Mouse (Mus musculus) thymus, adult 18-20 months (tissue): ENCODE results near the gene Cabp2.
"Not testable (repeated sequence)": the region's sequence is repeated elsewhere in the genome, so short reads cannot be mapped to it uniquely, and the experiment has no call there.

Source experiments
- DNase-seq, 2 experiments: peaks; one replicate each; pipeline ENCODE4 v3.0.0; 2022; ENCODE audit warnings: mixed read lengths in 2 of 2

Cabp2 gene

DNA sequence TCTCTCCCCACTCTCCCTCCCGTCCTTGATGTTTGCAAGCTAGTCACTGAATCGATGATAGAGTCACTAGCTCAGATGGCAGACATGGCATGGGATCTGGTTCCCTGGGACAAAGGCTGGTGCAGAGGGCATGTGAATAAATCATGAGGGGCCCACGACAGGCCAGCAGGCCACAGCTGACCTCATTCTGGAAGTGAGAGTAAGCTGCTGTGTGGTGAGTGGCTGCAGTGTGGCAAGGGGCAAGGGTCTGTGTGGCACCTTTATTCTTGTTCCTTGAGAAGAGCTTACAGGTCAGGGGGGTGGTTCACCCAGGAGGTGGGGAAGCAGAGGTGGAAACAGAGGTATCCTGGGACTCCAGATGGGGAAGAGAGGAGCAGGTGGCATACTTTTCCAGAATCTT is at the start of gene Cabp2:
Gene Cabp2, plus strand, starts transcription at position 185 of the 400 bp plus-strand sequence.
- no peak for DNase-seq

DNA sequence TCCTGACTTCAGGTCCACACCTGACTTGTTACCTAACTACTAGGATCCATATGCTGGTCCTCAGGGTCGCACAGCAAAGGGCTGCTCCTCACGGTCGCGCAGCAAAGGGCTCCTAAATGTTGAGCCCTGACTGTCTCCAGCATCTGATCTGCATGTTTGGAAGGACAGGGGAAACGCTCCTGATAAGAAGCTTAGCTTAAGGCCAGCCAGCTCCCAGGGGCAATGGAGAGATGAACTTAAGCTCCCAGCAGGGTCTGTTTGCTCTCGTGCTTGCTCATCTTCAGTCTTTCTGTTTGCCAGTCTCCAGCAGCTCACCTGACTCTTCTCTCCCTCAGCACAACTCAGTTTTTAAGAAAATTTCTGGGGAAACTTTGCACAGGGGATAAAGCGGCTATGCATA is 48.7 kb upstream of the Cabp2 start:
- no peak for DNase-seq

DNA sequence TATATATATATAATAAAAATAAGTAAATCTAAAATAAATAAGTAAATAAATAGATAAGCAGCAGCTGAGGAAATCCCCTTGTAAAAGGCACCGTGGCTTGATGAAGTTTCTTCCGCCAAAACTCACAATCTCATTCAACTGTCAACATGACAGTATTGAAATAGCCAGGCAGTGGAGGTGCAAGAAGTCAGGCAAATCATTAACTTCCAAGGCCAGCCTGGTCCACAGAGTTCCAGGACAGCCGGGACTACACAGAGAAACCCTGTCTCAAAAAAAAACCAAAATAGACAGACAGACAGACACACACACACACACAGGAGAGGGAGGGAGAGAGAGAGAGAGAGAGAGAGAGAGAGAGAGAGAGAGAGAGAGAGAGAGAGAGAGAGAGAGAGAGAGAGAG is 48.1 kb upstream of the Cabp2 start:
- DNase-seq, result no peak

DNA sequence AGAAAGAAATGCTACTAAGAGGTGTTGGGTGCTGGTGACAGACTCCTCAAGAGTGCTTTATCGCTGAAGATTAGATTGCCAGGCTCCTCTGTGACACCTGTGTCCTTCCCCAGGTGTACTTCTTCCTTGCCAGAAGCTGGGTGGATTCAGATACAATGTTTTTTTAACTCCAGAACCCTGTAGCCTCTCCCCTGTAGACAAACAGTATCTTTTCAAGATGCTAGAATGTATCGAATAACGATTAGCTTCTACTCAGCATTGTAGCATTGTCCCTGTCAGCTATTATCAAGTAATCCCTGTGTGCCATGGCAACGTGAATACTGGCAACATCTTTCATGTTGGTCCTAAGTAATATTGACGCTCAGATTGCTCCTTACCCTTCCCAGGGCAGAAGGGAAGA is 47.6 kb upstream of the Cabp2 start:
- no peak for DNase-seq

DNA sequence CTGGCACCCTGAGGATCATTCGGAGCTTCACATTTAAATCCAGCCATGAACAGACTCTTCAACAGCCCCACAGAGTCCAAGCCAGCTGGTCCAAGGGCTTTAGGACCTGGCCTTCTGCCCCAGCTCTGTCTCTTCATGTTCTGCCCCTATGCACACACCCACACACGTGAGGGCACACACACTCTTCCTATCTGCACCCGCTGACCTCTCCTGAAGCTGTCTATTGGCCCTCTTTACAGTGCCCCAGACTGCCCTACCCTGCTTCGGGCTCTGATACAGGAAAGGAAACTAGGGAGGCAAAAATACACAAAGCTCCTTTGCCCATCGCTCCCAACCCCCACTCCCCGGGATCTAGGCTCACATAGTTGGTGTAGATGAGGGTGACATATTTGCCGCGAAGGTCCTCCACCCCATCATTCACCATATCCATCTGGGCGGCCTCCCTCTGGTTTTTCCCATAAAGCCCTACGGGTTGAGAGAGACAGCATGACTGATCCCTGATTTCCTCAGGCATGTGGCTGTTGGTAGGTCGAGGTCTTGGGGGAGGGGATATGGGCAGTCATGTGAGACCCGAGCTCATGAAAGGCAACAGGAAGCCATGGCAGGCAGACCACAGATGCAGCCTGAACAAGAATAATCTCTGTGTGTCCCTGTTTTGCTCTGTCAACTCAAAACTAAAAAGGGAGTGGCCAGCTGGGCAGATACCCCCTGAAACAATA is 44.9 kb upstream of the Cabp2 start:
- DNase-seq, result no peak

DNA sequence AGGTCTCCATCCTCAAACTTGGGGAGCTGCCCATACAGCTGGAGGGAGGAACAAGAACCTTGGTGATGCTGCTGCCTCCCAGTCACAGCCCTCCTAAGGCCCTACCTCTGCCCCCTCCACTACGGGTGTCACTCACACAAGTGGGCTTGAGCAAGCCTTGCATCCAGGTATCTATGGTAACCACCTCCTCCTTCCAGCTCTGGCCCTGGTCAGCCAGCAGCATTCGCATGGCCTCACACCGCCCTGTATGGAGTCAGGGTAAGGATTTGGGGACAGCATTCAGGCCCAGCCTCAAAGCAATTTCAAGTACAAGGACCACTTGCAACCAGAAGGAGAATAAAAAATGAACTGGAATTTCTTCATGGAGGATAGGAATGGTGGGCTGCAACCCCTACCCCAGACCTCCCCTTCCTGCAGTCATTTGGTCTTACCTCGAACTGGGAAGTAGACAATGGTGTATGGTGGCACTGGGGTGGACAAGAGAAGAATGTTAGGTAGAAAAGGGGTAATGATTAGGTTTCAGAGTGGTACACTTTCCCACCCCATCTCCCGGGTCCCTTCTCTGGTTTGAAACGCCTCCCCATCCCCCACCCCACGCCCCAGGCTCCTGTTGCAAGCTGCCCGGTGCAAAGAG is 44.1 kb upstream of the Cabp2 start:
- DNase-seq, result not testable (repeated sequence)

DNA sequence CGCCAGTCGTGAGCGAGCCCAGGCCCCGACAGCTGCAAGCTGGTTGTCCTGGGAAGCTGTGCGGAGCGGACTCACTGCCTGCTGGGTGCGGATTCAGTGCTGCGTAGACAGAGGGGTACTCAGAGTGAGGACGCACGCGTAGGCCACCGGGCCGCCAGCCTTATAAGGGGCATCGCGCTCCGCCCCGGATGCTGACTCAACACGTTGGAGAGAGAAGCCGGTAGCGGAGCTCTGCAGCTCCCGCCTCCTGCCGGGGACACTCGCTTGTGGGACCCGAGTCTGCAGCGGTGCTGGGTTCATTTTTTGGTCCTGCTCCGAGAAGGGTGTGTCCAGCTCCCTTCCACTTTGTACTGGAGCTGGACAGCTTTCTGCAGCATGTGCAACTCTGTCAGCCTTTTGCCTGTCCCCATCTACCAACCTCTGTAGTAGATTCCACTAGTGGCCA is 43.6 kb upstream of the Cabp2 start, which contains the start of gene Gstp1:
Gene Gstp1, minus strand, starts transcription at position 198 of the 445 bp plus-strand sequence.
- DNase-seq, result peak; percentile 80 to 84

DNA sequence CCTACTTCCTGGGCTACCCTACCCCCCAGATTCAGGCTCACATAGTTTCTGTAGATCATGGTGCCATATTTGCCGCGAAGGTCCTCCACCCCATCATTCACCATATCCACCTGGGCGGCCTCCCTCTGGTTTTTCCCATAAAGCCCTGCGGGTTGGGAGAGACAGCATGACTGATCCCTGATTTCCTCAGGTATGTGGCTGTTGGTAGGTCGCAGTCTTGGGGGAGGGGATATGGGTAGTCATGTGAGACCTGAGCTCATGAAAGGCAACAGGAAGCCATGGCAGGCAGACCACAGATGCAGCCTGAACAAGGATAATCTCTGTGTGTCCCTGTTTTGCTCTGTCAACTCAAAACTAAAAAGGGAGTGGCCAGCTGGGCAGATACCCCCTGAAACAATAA is 40.4 kb upstream of the Cabp2 start:
- not testable (repeated sequence) for DNase-seq

DNA sequence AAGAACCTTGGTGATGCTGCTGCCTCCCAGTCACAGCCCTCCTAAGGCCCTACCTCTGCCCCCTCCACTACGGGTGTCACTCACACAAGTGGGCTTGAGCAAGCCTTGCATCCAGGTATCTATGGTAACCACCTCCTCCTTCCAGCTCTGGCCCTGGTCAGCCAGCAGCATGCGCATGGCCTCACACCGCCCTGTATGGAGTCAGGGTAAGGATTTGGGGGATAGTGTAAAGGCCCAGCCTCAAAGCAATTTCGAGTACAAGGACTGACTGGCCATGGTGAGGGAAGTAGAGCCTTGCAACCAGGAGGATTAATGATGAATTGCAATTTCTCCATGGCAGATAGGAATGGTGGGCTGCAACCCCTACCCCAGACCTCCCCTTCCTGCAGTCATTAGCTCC is 39.9 kb upstream of the Cabp2 start:
- DNase-seq, result not testable (repeated sequence)

DNA sequence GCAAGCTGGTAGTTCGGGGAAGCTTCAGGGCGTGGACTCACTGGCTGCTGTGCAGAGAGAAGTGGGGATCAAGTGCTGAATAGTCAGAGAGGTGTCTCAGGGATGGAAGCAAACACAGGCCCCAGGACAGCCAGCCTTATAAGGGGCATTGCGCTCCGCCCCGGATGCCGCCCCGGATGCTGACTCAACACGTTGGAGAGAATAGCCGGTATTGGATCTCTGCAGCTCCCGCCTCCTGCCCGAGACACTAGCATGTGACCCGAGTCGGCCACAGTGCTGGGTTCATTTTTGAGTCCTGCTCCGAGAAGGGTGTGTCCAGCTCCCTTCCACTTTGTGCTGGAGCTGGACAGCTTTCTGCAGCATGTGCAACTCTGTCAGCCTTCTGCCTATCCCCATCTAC is 39.3 kb upstream of the Cabp2 start:
- no peak for DNase-seq

DNA sequence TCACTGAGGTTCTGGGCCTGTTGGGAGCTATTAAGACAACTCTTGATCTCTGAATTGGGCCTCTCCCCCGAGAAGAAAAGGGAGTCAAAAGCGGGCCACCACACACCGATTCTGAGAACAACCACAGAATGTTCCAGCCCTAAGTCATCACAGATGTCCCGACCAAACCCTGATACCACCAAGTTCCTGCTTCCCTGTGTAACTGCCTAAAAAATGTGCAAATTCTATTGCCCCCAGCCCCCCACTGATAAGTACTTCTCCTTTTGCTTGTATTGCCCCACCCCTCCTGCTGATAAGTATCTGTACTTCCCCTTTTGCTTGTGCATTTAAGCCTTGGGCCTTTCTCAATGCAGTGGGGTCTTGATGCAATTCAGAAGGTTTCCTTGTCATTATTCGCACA is 37.3 kb upstream of the Cabp2 start:
- not testable (repeated sequence) for DNase-seq

DNA sequence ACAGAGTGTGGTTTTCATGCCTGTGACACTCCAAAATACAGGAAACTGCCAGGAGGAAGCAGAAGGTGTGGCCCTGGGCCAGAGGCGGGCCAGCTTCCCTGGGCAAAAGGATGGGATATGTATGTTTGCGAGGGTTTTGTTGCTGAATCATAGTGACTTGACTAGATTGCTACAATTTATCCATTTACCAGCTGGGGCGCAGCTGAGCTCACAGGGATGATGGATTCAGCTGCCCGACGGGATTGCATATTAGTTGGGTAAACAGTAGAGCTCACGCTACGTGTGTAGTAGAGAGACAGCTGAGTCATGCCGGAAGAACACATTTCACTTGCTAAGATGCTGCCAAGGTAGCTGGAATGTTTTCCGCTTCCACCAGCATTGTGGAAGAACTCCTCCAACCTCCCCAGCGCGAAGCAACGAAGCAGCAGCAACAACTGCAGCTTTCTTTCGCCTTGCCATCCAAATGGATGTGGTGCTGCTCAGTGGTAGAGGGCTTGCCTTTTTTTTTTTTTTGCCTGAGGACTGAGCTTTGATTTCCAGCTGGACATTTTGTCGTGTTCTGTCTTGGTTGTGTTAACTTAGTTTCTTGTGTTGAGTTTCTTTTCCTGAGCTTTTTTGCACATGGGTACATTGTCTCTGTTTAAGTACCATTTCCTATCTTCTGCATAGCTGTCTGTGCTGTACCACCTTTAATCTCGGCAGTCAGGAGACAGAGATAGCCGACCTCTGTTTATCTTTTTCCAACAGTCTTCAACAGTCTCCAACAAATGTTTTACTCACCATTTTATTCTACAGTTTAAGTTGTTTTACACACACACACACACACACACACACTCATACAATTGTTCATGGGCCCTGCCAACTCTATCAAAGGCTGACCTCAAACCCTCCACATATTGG is 35.2 kb upstream of the Cabp2 start, which contains the start of gene Gstp2:
Gene Gstp2, minus strand, starts transcription at position 58 of the 900 bp plus-strand sequence.
- DNase-seq, result no peak

DNA sequence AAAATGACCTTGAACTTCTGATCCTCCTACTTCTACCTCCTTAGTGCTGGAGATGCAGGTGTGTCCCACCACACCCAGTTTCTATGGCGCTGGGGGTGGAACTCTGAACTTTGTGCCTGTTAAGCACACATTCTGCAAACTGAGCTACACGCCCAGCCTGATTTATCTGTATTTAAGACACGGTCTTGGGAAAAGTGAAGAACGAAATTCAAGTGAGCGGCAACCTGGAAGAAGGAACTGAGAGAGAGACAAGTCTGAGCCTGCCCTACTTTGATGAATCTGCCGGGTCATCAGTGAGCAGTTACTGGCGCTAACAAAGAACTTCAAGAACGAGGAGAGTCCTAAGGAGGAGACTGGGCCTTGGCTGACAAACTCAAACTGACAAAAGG is 34.5 kb upstream of the Cabp2 start:
- DNase-seq, result no peak

DNA sequence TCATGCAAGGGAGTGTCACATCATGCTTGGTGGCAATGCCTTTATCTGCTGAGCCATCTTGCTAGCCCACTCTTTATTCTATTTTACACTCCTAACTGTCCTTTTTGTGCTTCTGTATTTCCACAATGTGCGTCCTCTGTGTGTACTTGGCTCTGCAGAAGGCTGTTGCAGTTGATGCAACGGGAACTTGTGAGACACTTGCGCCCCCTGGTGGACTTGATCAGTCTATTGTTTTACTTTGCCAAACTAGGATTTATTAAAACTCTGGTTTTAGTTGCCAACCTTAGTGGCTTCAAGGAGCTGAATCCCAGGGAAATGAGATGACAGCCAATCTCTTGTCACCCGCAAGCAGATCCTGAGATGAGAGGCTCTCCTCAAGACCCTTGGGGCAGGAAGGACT is 33.5 kb upstream of the Cabp2 start:
- peak; percentile 40 to 47 for DNase-seq

DNA sequence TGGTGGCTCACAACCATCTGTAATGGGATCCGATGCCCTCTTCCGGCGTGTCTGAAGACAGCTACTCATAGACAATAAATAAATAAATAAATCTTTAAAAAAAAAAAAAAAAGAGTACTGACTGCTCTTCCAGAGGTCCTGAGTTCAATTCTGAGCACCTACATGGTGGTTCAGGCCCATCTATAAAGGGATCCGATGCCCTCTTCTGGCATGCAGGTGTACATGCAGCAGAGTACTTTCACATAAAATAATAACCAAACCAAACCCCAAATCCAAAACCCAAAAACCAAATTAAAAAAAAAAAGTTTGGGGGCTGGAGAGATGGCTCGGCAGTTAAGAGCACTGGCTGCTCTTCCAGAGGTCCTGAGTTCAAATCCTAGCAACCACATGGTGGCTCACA is 32.3 kb upstream of the Cabp2 start:
- not testable (repeated sequence) for DNase-seq

DNA sequence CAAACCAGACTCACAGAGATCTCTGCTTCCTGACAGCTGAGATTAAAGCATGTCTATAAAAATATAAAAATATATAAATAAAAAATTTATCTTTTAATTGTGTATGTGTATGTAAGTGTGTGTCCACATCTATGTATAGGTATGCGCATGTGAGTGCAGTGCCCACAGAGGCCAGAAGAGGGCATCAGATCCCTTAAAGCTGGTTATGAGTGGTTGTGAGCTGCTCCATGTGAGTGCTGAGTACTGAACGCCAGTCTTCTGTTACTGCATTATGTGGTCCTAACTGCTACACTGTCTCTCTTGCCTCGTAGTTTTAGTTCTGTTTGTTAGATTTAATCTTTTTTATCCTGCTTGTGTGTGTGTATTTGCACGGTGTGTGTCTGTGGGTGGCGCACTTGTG is 30.4 kb upstream of the Cabp2 start:
- no peak for DNase-seq

DNA sequence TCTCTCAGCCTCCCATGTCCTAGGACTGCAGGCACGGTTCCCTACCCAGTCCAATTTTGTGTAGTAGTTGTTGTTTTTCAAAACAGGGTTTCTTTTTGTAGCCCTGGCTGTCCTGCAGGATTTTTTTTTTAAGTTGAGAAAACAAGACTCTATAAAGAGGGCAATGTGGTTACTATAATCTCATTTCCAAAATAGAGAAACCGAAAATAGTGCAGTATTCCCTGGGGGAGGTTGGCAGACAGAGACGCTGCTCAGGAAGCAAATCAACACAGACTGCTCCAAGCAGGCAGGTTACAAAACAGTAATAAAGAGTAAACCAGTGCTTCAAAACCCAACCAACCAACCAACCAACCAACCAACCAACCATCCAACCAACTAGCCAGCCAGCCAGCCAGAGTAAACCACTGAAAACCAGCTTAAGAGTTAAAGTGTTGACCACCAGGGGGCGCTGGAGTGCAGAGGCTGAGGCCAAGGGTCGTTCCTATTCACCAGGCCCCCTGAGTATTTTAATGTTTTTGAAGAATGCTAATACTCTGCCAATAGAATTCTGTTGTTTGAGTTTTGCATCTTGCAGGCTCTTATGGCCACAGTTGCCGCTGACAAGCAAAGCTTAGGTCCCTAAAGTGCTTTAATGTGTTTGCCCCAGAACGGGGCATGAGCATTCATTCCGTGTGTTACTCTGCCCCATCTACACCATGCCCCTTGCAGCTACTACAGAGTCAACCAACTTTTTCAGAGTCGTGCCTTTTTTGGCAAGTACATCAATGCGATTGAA is 29.4 kb upstream of the Cabp2 start:
- DNase-seq, result peak in 1 of 2 experiments; percentile 32

DNA sequence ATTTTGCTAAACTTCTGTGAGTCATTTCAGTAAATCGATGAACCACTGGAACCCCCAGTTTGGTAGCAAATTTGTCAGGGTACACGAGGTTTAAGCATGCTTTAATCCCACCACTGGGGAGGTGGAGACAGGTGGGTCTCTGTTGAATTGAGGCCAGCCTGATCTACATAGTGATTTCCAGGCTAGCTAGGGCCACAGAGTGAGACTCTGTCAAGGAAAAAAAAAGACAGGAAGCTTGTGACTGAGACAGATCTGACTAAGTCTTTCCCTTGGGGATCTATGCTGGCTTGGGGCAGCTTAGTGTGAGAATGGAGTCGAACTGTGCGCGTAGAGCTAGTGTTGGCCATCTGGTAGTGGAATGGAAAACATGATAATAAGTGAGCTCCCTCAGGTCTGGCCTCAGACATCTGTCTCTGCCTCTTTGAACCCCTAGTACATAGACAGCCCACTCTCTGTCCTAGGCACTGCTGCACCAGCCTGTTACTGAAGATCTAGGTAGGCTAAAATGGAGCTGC is 28.8 kb upstream of the Cabp2 start:
- DNase-seq, result no peak

DNA sequence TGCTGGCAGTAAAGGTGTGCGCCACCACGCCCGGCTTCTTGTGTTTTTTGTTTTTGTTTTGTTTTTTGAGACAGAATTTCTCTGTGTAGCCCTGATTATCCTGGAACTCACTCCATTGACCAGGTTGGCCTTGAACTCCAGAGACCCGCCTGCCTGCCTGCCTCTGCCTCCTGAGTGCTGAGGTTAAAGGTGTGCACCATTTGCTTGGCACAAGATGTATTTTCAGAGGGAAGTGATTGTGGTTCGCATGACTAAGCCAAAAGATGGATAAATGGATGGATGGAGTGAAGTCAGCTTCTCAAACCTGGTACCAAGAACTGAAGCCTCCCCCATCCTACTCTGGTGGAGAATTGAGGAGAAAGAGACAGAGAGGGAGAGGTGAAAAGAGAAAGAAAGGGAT is 26.8 kb upstream of the Cabp2 start:
- no peak for DNase-seq

DNA sequence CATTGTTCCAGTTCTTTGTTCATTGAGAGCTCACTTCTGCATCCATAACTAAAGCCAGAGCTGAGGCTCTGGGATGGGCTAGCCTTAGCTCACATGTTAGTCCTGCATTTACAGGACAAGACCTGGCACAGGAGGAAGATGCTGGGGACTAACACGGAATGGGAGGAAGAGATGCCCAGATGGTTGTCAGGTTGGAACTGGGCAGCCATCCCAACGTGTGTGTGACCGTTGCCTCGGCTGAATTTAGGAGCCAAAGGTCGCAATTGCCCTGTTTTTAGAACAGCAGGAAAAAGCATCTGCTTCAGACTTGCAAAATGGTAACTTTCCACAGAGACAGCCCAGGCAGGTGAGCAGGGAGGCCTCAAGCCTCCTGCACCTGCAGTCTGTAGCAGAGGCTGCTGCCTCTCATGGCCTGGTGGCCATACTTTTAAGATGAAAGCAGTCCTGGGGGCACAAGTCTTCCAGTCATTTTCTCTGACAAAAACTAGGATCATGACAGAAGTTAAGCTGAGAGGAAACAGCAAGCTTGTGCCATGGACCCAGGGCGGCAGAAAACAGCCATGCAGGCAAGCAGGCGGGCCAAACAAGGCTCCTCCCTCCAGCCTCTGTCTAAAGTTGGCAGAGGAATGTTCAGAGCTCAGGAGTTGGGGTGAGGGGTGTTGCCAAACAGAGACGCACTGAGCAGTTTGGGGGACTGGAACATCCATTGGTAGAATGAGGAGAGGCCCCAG is 26.0 kb upstream of the Cabp2 start:
- no peak for DNase-seq

DNA sequence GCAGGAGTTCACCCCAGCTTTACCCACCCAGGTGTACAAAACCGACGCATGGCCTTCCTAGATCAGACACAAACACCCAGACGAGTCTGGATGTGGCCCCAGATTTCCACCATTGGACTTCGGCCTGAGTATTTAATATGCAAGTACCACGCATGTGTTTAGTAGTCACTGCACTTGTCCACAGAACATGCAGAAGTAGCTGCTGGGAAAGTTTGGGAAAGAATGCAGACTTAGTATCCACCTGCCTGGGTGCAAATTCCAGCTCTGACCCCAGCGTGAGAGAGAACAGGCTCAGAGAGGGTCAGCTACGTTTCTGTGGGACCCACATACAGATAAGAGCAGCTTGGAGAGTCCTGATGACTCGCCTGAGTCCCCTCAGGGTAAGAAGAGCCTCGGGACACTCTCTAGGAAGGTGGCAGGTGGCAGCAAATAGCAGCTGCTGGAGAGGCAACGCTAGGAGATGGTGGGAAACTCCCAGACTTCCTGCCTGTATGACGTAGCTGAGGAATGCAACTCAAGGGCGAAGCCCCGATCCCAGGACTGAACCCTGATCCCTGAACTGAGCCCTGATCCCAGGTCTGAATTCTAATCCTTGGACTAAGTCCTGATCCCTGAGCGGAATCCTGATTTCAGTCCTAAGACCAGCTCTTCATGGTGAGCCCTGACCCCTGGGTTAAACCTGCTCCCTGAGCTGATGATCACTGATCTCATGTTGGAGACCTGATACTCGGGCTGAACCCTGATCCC is 25.3 kb upstream of the Cabp2 start:
- DNase-seq, result no peak
